Mouse (Mus musculus) CD4-positive helper T cell, adult 2 months (primary cell): Measurements from ENCODE around the gene Eif2ak4.

Experiments
- DNase-seq: peaks from one replicate; pipeline ENCODE4 v3.0.0-alpha.2; 2012; ENCODE audit warnings: low read depth, missing footprints, low spot score

The Eif2ak4 gene

DNA sequence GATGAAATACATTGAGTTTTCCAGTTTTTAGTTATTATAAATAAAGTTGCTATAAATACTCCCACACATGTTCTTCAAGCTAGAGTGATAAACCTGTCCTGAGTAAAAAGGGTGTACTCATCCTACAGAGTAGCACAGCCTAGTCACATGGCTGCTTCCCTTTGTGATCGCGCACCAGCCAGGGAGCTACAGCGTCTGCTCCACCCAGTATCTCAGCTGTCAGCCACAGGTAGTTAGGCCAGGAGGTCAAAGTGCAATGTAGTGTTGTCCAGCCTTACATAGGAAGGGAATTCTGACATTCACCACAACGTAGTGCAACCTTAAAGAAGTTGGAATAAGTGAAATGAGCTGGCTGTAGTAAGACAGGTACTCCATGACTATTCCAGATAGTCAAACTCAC is 17.1 kb downstream of the Eif2ak4 start:
- no peak for DNase-seq

DNA sequence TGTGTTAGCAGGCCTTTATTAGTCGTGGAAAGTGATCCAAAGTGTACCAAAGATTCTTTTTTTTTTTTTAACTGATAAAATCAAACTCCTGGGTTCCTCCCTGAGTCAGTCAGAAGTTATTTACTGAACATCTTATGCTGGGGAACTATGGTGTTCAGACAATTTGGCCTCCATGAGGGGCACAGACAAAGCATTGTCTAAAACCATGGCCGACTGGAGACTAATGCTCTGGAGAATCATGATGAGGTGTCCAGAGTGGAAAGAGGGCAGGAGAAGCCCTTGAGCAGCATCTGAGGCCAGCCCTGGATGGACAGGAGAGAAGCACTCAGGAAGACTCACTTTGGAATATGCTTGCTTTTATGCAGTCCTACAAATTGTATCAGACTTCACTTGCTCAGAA is 18.4 kb downstream of the Eif2ak4 start:
- DNase-seq: no peak

DNA sequence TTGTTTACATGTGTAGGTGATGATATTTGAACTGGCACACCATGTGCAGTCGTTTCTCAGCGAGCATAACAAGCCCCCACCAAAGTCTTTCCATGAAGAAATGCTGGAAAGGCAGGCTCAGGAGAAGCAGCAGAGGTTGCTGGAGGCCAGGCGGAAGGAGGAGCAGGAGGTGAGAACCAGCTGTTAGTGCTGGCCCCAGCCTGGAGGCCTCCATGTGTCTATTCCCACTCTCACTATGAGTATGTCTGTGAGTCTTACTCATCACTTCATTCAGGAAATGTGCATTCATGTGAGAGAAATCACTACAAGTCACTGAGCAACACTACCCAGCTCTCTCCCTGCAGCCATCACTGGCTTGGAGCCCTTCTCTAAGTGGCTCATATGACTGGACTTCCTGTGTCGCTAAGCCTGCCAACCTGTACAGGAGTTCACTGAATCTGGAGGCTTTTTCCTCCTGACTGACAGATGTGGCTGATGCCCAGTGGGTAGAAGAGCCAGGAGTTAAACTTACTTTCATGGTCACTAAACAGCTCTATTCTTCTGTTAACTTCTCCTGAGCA is 20.0 kb downstream of the Eif2ak4 start:
- no peak for DNase-seq

DNA sequence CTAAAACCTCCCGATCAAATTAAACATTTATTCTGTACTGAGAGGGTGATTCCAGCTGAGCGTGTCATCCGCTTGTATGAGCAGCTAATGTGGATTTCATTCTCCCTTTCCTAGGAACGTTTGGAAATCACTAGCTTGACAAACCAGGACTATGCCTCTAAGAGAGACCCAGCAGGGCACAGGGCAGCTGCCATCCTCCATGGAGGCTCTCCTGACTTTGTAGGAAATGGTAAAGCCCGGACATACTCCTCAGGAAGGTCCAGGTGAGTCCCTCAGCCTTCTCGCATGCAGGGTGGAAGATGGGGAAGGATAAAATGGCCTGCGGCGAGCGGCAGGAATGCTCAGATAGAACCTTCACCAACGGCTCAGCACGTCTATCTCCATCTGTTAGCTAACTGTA is 24.4 kb downstream of the Eif2ak4 start:
- no peak for DNase-seq

DNA sequence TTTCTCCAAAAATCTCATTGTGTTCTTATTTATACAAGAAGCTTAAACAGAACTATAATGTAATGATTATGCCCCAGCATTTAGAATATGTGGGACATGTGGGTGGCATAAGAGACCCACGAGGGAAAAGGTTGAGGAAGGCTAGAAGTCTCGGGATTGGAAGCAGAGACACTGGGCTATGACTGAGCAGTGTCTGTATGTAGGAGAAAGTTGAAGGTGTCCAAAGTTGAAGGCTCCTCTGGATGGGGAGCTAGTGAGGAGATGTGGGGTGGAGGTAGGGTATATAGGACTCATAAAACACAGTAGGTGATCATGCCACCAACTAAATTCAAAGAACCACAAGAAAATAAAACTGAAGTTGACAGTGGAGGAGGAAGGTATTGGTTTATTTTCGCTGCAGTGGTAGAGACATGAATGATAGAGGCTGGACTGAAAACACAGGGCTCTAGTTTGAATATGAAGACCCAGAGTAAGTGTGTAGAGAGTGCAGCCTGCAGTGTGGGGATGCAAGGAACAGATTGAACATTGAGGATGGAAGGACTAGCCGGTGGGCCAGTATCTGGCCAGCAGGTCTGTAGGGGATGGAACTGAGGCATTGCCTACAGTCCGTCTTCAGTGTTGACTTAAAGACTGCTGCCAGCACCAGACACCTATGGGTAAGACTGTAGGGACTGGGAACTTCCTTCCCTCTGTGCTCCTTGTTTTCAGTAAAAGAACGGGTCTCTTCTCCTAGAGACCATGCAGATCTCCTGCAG is 27.4 kb downstream of the Eif2ak4 start:
- no peak for DNase-seq

DNA sequence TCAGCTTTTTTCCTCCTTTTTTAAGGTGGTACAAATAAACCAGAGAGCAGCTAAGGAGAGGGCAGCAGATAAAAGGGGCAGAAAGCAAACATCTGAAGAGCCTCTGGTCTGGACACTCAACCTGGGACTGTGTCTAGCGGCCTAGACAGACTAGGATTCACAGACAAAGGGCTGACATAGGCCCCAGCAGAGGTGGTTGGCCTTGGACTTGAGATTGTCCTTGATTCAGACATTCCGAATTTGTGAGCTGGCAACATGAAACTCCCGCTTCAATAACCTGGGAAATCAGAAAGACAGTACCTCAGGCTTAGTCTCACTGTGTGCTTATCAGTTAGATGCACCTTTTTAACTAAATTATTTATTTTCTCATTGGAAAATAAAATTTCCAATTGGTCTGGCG is 29.7 kb downstream of the Eif2ak4 start:
- no peak for DNase-seq

DNA sequence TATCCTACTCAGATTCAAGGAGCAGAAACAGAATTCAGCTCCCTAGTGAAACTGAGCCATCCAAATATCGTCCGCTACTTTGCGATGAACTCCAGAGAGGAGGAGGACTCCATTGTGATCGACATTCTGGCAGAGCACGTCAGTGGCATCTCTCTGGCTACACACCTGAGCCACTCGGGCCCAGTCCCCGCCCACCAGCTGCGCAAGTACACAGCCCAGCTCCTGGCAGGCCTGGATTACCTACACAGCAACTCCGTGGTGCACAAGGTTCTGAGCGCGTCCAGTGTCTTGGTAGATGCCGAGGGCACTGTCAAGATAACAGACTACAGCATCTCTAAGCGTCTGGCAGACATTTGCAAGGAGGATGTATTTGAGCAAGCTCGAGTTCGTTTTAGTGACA is 33.5 kb downstream of the Eif2ak4 start:
- DNase-seq: no peak

DNA sequence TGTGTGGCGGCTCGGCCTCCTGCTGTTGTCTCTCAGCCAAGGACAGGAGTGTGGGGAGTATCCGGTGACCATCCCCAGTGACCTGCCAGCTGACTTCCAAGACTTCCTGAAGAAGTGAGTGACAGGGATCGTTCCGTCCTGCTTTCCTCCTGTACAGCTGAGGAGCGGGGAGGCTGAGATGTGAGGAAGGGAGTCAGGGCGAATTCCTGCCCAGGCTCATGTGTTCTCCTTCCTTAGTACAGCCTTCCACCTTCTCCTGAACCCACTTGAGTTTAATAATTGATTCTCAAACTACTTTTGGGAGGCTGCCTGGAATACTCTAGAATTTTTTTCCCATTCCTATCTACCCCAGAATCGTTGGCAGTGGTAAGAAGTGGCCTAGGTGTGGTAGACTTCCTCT is 34.0 kb downstream of the Eif2ak4 start:
- DNase-seq: no peak

DNA sequence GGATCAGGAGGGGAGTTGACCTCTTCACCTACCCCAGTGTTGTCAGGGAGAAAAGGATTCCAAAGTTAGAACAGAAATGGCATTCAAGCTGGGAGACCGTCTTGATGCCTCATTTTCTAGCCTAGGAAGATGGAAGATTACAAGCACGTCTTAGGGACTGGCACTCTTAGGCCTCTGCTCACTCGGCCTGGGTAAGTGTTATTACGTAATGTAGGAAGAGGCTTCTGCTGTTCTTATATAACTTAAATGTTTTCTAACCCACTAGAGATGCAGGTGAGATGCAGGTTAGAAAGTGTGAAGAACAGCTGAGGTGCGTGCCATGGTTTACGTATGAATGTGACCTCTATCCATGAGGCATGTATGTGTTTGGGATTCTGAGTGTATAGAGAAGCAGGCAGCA is 39.9 kb downstream of the Eif2ak4 start:
- no peak for DNase-seq

DNA sequence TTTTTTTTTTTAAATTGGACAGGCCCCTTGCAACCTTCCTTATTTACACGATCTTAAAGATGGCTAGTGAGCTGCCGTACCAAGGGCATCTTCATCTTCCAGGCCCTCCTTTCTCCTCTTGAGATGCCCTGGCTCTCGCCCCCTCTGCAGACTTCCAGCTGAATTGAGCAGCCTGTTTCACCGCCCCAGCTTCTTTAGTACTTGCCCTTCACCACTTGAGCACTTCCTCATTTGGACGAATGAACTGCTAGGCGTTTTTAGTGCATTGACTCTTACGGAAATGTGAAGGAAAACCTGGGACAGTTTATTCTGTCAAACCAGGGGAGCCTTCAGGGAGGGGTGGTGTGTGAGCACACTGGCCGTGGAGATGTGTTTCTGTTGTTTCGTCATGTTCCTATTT is 40.9 kb downstream of the Eif2ak4 start:
- no peak for DNase-seq

DNA sequence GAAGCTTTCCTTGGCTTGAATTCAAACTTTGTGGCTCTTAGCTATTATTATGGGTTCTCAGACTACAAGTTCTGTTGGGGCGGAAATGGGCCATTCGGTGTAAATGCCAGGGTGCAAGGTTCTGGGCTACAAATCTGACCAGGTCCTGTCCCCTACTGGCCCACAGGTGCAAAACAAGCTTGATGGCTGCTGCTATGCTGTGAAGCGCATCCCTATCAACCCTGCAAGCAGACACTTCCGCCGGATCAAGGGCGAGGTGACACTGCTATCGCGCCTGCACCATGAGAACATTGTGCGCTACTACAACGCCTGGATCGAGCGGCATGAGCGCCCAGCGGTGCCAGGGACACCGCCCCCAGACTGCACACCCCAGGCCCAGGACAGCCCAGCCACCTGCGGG is 42.2 kb downstream of the Eif2ak4 start:
- DNase-seq: no peak

DNA sequence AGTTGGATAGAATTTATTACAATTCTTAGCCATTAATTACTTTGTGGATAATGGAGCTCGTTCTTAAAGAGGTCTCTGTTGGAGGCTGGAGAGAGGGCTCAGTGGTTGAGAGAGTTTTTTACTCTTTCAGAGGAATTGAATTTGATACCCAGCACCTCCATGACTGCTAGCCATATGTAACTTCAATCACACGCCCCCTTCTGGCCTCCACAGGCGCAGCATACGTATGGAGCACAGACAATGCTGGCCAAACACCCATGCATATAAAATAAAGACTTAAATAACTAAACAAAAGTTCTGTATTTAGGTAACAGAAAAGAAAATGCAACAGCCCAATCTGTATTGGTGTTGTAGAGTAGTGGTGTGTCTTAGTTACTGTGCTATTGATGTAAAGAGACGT is 43.2 kb downstream of the Eif2ak4 start:
- peak; percentile 26 for DNase-seq

DNA sequence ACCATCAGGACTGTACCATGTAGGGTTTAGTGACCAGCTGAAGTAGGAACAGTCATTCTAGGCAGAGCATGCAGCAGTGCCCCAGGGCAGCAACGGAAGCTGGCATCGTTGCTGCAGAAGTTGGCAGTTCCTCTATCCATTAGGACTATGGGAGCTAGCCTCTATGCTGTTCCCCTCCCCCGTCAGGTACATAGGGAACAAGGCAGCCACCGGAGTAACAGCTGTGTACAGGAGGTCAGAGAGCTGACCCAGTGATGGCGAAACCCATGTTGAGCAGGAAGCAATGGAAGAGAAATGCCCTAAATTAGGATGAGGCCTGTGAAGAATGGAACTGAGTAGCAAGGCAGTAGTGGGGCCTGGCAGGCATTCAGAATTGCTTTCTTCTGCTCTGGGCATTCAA is 53.8 kb downstream of the Eif2ak4 start:
- DNase-seq: no peak

DNA sequence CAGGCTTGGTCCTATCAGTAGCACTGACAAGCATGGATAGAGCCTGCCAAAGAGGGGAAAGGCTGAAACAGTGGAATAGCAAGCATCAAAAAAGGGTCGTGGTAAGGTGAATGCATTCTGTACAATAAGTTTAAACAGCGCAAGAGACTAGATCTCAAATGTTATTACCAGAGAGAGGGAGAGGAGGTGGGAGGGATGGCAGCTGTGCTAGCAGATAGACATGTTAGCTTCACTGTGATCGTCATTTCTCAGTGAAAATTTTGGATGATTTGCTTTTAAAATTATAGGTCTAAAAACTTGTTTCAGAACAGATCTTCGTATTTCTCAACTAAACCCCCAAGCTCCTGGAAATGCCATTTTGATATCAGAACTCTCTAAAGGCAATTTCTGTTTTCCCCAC is 54.3 kb downstream of the Eif2ak4 start:
- DNase-seq: no peak

DNA sequence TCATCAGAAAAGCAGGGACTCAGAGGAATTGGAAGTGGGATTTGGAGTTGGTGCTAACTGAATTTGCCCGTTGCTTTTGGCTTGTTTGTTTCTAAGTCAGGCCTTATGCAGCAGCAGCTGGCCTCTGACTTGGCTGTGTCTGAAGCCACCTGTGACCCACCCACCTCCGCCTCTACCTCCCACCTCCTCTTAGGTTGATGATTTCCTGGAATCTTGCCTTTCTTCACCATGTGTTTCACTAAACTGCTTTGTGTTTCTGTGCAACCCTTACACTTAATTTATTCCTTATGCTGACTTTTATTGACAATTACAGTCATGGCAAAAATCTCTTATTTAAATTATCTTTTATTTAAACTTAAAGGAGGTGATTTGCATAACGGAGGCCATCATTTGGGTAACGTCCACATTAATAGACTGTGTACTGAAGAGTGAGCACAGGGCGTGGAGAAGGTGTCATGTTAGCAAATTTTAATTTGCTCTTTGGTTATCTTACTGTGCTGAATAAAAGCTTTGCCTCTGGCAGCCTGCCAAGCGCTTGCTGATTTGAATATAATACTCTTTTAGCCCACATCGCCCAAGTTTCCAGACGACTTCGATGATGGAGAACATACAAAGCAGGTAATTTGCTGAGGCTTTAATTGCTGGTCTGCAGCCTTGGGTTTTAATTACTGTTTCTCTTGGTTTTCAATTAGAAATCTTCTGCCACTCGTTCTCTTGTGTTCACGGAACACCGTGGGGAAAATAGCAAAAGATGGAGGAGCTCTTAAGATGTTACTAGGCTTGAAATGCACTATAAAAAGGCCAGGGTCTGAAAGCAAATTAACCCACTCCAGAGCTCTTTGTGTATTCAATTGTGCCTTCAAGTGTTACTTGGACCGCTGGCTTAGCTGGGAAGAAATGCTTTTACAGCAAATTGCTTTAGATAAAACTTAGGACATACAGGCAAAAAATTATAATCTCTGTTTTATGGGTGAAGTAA is 57.6 kb downstream of the Eif2ak4 start:
- no peak for DNase-seq

DNA sequence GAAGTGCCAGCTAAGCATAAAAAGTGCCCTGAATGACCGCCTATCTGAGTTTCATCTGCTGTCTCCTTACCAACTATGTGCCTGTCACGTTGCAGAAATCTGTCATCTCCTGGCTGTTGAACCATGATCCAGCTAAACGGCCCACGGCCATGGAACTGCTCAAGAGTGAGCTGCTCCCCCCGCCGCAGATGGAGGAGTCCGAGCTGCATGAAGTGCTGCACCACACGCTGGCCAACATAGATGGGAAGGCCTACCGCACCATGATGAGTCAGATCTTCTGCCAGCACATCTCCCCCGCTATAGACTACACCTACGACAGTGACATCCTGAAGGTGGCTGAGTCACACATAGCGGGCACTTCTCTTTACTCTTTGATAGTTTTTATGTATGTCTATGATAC is 59.8 kb downstream of the Eif2ak4 start:
- DNase-seq: peak; percentile 11

DNA sequence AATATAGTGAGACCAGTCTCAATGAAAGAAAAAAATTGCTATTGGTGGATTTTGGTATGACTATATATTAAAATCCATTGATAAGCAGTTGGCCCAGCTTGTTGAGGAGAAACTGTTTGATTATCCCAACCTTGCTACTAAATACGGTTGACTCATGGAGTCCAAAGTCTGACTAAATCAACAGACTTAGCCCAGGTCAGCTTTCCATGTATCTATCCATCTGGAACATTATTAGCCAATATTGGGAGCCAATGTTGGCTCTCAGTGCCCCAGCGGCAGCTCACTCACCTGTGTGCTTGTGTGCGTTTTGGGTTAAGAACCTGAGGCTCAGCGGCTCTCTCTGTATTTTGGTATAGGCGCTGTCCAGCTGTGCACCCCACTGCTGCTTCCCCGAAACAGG is 62.6 kb downstream of the Eif2ak4 start:
- no peak for DNase-seq

DNA sequence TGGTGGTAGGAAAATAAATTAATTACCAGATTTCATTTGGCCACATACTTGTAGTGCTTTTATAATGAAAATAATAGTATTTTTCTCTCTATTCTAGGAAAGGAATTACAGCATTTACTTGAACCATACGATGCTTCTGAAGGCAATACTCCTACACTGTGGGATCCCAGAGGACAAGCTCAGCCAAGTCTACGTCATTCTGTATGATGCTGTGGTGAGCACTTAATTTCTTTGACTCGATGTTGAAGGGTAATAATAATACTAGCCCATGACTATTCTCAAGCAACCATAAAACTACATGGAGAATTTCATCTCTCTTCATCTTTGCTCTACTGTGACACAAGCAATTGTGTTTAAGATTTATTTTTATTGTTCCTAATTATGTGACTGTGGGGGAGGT is 68.6 kb downstream of the Eif2ak4 start:
- DNase-seq: no peak

DNA sequence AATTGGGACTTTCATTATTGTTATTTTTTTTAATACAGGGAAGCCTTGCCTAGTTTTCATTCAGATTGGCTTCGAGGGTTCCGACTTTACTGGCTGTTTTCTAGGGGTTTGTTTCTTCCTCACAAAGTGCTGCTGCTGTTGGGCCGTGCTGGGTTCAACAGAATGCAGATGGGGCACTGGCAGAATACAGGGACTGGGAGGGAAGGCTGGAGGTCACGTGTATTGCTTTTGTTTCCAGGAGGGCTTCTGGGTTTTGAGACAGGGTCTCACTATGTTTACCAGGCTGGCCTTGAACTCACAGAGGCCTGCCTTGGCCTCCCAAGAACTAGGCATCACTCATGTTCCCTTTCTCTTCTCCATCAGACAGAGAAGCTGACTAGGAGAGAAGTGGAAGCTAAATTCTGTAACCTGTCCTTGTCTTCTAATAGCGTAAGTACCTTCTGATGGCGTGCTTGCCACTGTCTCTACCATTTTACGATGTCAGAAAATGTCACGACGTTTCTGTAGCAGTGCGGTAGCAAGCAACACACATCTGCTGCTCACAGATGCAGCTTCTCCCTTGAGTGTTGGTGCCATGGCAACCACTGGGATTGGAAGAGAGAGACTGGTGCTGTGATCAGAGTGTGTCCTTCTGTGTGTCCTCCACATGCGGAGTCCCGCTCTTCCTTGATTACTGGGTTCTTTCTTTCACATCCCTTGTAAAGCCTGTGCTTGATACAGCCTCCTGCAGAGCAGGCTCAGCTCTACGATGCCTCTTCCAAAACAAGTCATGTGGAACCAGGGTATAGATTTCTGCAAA is 69.2 kb downstream of the Eif2ak4 start:
- no peak for DNase-seq

DNA sequence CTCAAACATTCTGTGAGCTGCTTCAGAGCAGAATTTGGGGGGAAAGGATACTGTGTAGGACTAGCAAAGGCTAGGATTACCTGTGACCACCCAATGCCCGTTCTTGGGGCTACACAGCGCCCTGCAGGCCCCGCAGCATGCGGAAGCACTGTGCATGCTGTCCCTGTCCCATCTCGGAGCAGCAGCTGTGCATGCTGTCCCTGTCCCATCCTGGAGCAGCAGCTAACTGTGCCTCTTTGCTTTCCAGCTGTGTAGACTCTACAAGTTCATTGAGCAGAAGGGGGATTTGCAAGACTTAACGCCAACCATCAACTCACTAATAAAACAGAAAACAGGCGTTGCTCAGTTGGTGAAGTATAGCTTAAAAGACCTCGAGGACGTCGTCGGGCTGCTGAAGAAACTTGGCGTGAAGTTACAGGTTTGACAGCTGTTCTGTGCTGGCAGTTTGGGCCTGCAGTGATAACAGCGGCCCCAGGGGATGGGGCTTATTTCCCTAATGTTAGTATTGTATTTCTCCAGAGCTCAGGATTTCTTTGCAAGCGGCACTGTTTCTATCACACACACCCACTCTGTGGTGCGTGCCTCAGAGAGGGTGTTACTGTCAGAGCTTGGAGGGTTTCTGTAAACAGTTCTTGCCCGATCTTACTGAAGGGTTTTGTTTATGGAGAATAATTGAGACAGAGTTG is 73.2 kb downstream of the Eif2ak4 start:
- no peak for DNase-seq

DNA sequence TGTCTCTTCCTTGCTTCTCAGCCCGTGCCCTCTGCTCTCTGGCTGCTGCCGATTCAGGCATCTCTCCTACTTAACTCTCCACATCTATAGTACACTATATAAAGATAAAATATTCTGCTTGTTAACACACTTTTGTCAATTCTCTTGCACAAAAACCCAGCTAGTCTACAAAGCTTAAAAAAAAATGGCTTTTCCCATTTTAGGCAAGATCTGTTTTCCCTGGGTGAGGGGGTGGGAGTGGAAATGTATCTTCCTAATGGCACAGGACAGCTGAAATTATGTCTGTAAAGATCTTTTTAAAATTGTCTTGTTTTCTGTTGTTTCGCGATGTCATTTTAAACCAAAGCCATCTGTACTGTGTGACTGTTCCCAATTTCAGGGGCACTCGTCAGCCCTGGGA is 75.1 kb downstream of the Eif2ak4 start:
- no peak for DNase-seq
